Mouse (Mus musculus) retina, postnatal 7 days (tissue): ENCODE measurements around the gene Tsen15.

ENCODE experiments used
- DNase-seq: peaks from one replicate; pipeline ENCODE4 v3.0.0-alpha.2; 2012; ENCODE audit warnings: low read depth, low spot score

The Tsen15 gene

GRCm38 (mm10) chr1:152386188-152386835 lies at the start of gene Tsen15:
TSS of gene Tsen15 (minus strand) at chr1:152386688.
- DNase-seq, result peak; percentile 54

- DNase-seq, result no peak
Observed at GRCm38 (mm10) chr1:152434166-152434565, 47.7 kb upstream of the Tsen15 start.

GRCm38 (mm10) chr1:152429805-152430204 lies 43.3 kb upstream of the Tsen15 start:
- DNase-seq, result no peak

DNA sequence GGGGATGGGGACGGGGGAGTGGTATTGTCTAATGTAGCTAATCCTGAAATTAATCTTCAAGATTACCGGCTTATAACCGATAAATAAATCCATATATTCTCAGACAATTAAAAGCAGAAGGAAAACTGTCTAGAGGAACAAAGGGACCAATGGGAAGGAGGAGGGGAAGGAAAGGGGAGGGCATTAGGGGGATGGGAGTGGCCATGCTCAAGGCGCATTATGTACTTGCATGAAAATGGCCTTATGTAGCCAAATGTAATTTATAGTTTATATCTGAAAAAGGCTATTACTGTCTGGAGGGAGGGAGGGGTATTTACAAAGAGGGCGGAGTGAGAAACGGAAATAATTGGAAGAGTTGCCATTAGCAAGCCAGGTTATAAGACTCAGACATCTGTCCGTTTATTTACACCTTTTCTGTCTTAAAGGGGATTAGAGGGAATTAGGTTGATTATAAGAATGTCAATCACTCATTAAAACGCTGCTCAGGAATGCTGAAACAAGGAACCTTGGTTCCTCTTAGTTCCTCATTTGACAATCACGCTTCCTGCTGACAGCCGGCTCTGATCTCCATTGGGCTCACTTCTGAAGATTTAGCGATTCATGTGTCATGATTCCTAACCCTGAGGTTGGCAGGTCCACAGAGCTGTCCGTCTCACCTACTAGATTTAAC lies 41.6 kb upstream of the Tsen15 start:
- DNase-seq, result peak; percentile 20

DNA sequence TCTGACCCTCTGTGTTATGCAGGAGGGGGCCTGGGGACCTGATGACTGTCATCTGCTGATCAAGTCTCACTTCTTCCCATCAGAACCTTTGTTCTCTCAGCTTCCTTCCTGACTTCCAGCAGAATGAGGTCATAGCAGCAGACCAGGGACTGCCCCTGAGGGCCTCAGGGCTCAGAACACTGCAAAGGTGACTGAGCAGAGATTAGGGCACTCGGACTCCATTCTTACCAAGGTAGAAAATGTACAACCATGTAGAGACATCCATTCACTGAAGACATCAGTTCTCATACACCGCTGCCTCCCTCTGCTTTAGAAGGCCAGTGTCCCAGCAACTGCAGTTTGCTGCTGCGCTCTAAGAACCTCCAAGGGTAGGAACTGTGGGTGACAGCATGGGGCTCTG lies 36.6 kb upstream of the Tsen15 start:
- no peak for DNase-seq

- DNase-seq, result no peak
Observed at GRCm38 (mm10) chr1:152422295-152422694, 35.8 kb upstream of the Tsen15 start.

- DNase-seq, result no peak
Observed at GRCm38 (mm10) chr1:152417602-152418001, 31.1 kb upstream of the Tsen15 start.

DNA sequence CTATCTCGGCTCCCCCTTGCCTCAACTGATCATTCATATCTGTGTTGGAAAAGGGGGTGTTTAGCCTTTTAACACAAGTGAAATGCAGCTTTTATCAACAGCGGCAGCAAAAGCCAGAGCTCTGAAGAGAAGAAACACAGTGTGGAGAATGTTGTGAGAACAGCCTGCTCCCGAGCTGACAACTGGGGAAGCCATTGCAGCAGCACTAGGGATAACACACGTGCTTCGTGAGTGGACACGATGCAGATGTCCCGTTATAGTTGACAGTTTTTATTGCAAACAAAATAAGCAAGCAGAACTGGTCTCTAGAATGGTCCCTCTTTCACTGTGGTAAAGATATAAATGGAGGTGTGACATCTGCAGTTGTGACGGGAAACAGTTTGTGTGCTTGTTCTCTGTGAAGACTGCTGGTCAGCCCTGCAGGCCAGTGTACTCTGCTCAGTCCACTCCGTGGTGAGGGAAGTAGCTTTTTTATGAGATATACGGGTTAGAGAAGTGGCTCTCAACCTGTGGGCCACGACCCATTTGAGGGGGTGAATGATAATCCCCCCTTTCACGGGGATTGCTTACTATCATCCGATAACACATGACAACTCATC lies 29.9 kb upstream of the Tsen15 start:
- no peak for DNase-seq

- no peak for DNase-seq
Observed at GRCm38 (mm10) chr1:152414451-152414850, 28.0 kb upstream of the Tsen15 start.

DNA sequence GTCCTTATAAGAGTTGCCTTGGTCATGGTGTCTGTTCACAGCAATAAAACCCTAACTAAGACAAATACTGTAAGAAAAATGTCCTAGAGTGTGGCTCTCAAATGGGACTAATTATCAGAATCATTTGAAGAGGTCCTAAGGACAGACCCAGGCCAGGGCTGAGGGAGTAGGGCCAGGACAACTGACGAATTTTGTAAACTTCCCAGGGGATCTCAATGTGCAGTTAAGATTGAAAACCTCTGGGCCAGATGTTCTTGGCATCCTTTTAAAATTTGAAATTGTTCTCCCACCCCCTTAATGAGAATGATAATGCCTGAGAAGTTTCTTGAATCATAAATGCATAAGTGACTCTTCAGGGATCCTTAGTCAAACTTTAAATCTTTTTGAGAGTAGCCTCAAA lies 27.5 kb upstream of the Tsen15 start:
- DNase-seq, result no peak

DNA sequence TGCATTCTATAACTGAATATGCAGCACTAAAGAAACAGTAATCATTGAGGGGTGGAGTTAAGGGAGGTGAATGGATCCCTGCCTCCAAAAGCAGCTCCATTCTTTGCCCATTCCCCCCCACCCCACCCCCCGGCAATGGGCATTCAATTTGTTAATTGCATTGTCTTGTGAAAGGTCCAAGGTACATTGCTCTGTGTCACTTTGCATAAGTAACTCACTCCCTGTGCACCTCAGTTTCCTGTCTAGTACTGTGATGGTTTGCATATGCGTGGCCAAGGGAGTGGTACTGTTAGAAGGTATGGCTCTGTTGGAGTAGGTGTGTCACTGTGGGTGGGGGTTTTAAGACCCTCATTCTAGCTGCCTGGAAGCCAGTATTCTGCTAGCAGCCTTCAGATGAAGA lies 26.6 kb upstream of the Tsen15 start:
- no peak for DNase-seq

- DNase-seq, result no peak
Observed at GRCm38 (mm10) chr1:152410657-152411056, 24.2 kb upstream of the Tsen15 start.

DNA sequence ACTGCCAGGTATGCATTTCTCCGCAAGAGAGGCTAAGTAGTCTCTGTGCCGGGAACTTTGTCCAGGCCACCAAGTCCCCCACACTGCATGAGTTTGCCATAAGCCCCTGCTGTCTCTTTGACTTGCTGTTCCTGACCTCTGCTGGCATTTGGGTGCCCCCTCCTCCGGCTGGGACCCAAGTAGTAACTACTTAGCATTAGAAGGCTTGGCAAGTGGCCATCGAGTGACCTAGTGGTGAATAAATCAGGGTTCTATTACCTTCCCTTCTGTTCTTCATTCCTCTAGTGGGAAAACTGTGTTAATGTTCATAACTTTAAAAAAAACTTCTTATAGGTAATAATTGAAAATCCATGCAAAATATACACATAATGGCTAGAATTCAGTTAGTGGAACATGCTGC lies 22.9 kb upstream of the Tsen15 start:
- DNase-seq, result no peak

GRCm38 (mm10) chr1:152407021-152407946 lies 20.8 kb upstream of the Tsen15 start:
- DNase-seq, result no peak

GRCm38 (mm10) chr1:152400556-152401540 lies 14.4 kb upstream of the Tsen15 start:
- no peak for DNase-seq

GRCm38 (mm10) chr1:152399790-152400555 lies 13.5 kb upstream of the Tsen15 start, which contains the start of gene Colgalt2:
TSS of gene Colgalt2 (plus strand) at chr1:152399830.
- no peak for DNase-seq

DNA sequence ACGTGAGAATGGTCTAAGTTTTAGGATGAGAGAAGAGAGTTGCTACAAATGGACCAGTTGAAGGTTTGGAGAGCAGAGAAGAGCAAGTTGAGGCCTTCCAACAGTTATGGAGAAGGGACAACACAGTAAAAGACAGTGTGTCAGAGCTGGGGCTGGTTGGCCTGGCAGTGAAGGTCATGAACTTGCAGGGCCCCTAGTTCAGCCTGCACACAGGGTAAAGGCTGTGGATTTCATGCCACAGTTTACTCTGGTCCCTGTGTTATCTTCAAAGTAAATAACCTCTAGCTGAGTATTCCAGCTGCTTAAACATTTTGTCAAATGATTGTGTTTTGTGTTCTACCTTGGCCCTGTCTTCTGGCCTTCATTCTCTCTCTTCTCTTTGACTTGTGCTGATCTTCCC lies 12.2 kb upstream of the Tsen15 start:
- DNase-seq, result no peak

GRCm38 (mm10) chr1:152394956-152395515 lies 8.5 kb upstream of the Tsen15 start:
- DNase-seq, result no peak

GRCm38 (mm10) chr1:152394137-152394536 lies 7.6 kb upstream of the Tsen15 start:
- DNase-seq, result no peak

GRCm38 (mm10) chr1:152389271-152389670 lies 2.8 kb upstream of the Tsen15 start:
- no peak for DNase-seq
